Mouse (Mus musculus): Measurements from ENCODE around the gene Eif3i. TPM values are rescaled to one million over a fixed set of nuclear protein-coding genes. Genes with fewer than 3 reads are reported as not detected.
A peak's percentile ranks its signal among the peaks of the same experiment; 100 is the strongest.

Eif3i gene
- polyA plus RNA-seq, 1 experiment from 2014 or later: 284 TPM

GRCm38 (mm10) chr4:129565139-129565538 lies 35.3 kb downstream of the Eif3i start:
- WGBS: 82% methylated on average over 6 of the region's 6 CpGs
- no peak for DNase-seq (ENCODE audit: low spot score)
- no peaks in the 10 kb centered on the region for H3K27me3 ChIP-seq (ENCODE audit: control insufficient read depth, insufficient read depth, low read length)
- no peak for ATAC-seq (replicated peaks; ENCODE audit: insufficient number of reproducible peaks, low FRiP score, low TSS enrichment, low read depth)
- no peaks in the 10 kb centered on the region for H3K36me3 ChIP-seq (replicated peaks; ENCODE audit: control insufficient read depth, insufficient read depth, low read depth, low read length)
- no peak overlapping the region for H3K4me3 ChIP-seq (ENCODE audit: low read depth, low read length)
- H3K27ac ChIP-seq (replicated peaks; ENCODE audit: low read depth, low read length): no peak overlapping the region
- no peaks in the 10 kb centered on the region for H3K4me1 ChIP-seq (ENCODE audit: control insufficient read depth, insufficient read depth, low read length)
- no peaks in the 10 kb centered on the region for H3K9me3 ChIP-seq (replicated peaks; ENCODE audit: control insufficient read depth, low read length)
- H3K4me2 ChIP-seq (ENCODE audit: low read depth, low read length): no peak overlapping the region
- H3K9ac ChIP-seq (replicated peaks; ENCODE audit: low read length): no peak overlapping the region

- Histone ChIP-seq H3K4me2 (ENCODE audit: low read depth, low read length) (no peak overlapping the region), H3K9ac (replicated peaks; ENCODE audit: low read length) (no peak overlapping the region), H3K27ac (replicated peaks; ENCODE audit: low read depth, low read length) (no peak overlapping the region), H3K4me1 (ENCODE audit: control insufficient read depth, insufficient read depth, low read length) (no peaks in the 10 kb centered on the region), H3K27me3 (ENCODE audit: control insufficient read depth, insufficient read depth, low read length) (no peaks in the 10 kb centered on the region), H3K4me3 (ENCODE audit: low read depth, low read length) (no peak overlapping the region), H3K9me3 (replicated peaks; ENCODE audit: control insufficient read depth, low read length) (no peaks in the 10 kb centered on the region), H3K36me3 (replicated peaks; ENCODE audit: control insufficient read depth, insufficient read depth, low read depth, low read length) (no peaks in the 10 kb centered on the region)
- DNase-seq (ENCODE audit: low spot score): peak; percentile 55
- WGBS: 36% methylated on average over 8 of the region's 8 CpGs
- ATAC-seq (replicated peaks; ENCODE audit: insufficient number of reproducible peaks, low FRiP score, low TSS enrichment, low read depth): no peak
Observed at GRCm38 (mm10) chr4:129563718-129564117, 36.7 kb downstream of the Eif3i start.

GRCm38 (mm10) chr4:129561184-129561583 lies 39.3 kb downstream of the Eif3i start:
- Histone ChIP-seq H3K9me3 (replicated peaks; ENCODE audit: control insufficient read depth, low read length) (no peaks in the 10 kb centered on the region), H3K4me1 (ENCODE audit: control insufficient read depth, insufficient read depth, low read length) (no peaks in the 10 kb centered on the region), H3K27me3 (ENCODE audit: control insufficient read depth, insufficient read depth, low read length) (no peaks in the 10 kb centered on the region), H3K36me3 (replicated peaks; ENCODE audit: control insufficient read depth, insufficient read depth, low read depth, low read length) (no peaks in the 10 kb centered on the region), H3K9ac (replicated peaks; ENCODE audit: low read length) (no peak overlapping the region), H3K4me3 (ENCODE audit: low read depth, low read length) (no peak overlapping the region), H3K27ac (replicated peaks; ENCODE audit: low read depth, low read length) (no peak overlapping the region), H3K4me2 (ENCODE audit: low read depth, low read length) (no peak overlapping the region)
- WGBS: 91% methylated on average over 5 of the region's 5 CpGs
- DNase-seq (ENCODE audit: low spot score) (no peak), ATAC-seq (replicated peaks; ENCODE audit: insufficient number of reproducible peaks, low FRiP score, low TSS enrichment, low read depth) (no peak)

- H3K9ac ChIP-seq (replicated peaks; ENCODE audit: low read length): no peak overlapping the region
- no peaks in the 10 kb centered on the region for H3K27me3 ChIP-seq (ENCODE audit: control insufficient read depth, insufficient read depth, low read length)
- WGBS: 83% methylated on average over 12 of the region's 12 CpGs
- no peaks in the 10 kb centered on the region for H3K9me3 ChIP-seq (replicated peaks; ENCODE audit: control insufficient read depth, low read length)
- no peak overlapping the region for H3K27ac ChIP-seq (replicated peaks; ENCODE audit: low read depth, low read length)
- DNase-seq (ENCODE audit: low spot score) (no peak), ATAC-seq (replicated peaks; ENCODE audit: insufficient number of reproducible peaks, low FRiP score, low TSS enrichment, low read depth) (no peak)
- no peak overlapping the region for H3K4me3 ChIP-seq (ENCODE audit: low read depth, low read length)
- H3K4me2 ChIP-seq (ENCODE audit: low read depth, low read length): no peak overlapping the region
- H3K36me3 ChIP-seq (replicated peaks; ENCODE audit: control insufficient read depth, insufficient read depth, low read depth, low read length): no peaks in the 10 kb centered on the region
- no peaks in the 10 kb centered on the region for H3K4me1 ChIP-seq (ENCODE audit: control insufficient read depth, insufficient read depth, low read length)
Observed at GRCm38 (mm10) chr4:129558321-129558955, 42.0 kb downstream of the Eif3i start.

- H3K4me1 ChIP-seq (ENCODE audit: control insufficient read depth, insufficient read depth, low read length): no peaks in the 10 kb centered on the region
- DNase-seq (ENCODE audit: low spot score) (no peak), ATAC-seq (replicated peaks; ENCODE audit: insufficient number of reproducible peaks, low FRiP score, low TSS enrichment, low read depth) (no peak)
- H3K36me3 ChIP-seq (replicated peaks; ENCODE audit: control insufficient read depth, insufficient read depth, low read depth, low read length): no peaks in the 10 kb centered on the region
- H3K9ac ChIP-seq (replicated peaks; ENCODE audit: low read length): peak overlapping the region; percentile 33; the same call in 1 of the 2 replicates
- H3K4me2 ChIP-seq (ENCODE audit: low read depth, low read length): no peak overlapping the region; the same call in 1 of the 2 replicates
- no peak overlapping the region for H3K4me3 ChIP-seq (ENCODE audit: low read depth, low read length)
- 61% methylated on average over 9 of the region's 9 CpGs for WGBS
- no peak overlapping the region for H3K27ac ChIP-seq (replicated peaks; ENCODE audit: low read depth, low read length)
- H3K9me3 ChIP-seq (replicated peaks; ENCODE audit: control insufficient read depth, low read length): no peaks in the 10 kb centered on the region
- no peaks in the 10 kb centered on the region for H3K27me3 ChIP-seq (ENCODE audit: control insufficient read depth, insufficient read depth, low read length)
Observed at GRCm38 (mm10) chr4:129557256-129557808, 43.1 kb downstream of the Eif3i start.

GRCm38 (mm10) chr4:129556532-129557223 lies 43.8 kb downstream of the Eif3i start:
- ATAC-seq (replicated peaks; ENCODE audit: insufficient number of reproducible peaks, low FRiP score, low TSS enrichment, low read depth): peak; percentile 35
- H3K27ac ChIP-seq (replicated peaks; ENCODE audit: low read depth, low read length): no peak overlapping the region
- DNase-seq (ENCODE audit: low spot score): peak; percentile 95
- peak overlapping the region; percentile 82 for H3K4me2 ChIP-seq (ENCODE audit: low read depth, low read length)
- H3K27me3 ChIP-seq (ENCODE audit: control insufficient read depth, insufficient read depth, low read length): no peaks in the 10 kb centered on the region
- H3K9ac ChIP-seq (replicated peaks; ENCODE audit: low read length): peak overlapping the region; percentile 65
- no peaks in the 10 kb centered on the region for H3K9me3 ChIP-seq (replicated peaks; ENCODE audit: control insufficient read depth, low read length)
- no peaks in the 10 kb centered on the region for H3K4me1 ChIP-seq (ENCODE audit: control insufficient read depth, insufficient read depth, low read length)
- peak overlapping the region; percentile 51 for H3K4me3 ChIP-seq (ENCODE audit: low read depth, low read length)
- H3K36me3 ChIP-seq (replicated peaks; ENCODE audit: control insufficient read depth, insufficient read depth, low read depth, low read length): no peaks in the 10 kb centered on the region
- WGBS: 8% methylated on average over 33 of the region's 33 CpGs

- no peak overlapping the region for H3K27ac ChIP-seq (replicated peaks; ENCODE audit: low read depth, low read length)
- H3K27me3 ChIP-seq (ENCODE audit: control insufficient read depth, insufficient read depth, low read length): no peaks in the 10 kb centered on the region
- H3K36me3 ChIP-seq (replicated peaks; ENCODE audit: control insufficient read depth, insufficient read depth, low read depth, low read length): no peaks in the 10 kb centered on the region
- H3K4me3 ChIP-seq (ENCODE audit: low read depth, low read length): peak overlapping the region; percentile 51
- H3K9ac ChIP-seq (replicated peaks; ENCODE audit: low read length): peak overlapping the region; percentile 65
- under 1% methylated on average over 24 of the region's 24 CpGs for WGBS
- no peaks in the 10 kb centered on the region for H3K9me3 ChIP-seq (replicated peaks; ENCODE audit: control insufficient read depth, low read length)
- H3K4me2 ChIP-seq (ENCODE audit: low read depth, low read length): peak overlapping the region; percentile 82
- no peaks in the 10 kb centered on the region for H3K4me1 ChIP-seq (ENCODE audit: control insufficient read depth, insufficient read depth, low read length)
- DNase-seq (ENCODE audit: low spot score) (no peak), ATAC-seq (replicated peaks; ENCODE audit: insufficient number of reproducible peaks, low FRiP score, low TSS enrichment, low read depth) (peak; percentile 44; the same call in 1 of the 2 replicates)
Observed at GRCm38 (mm10) chr4:129555862-129556531, 44.5 kb downstream of the Eif3i start.

All from embryonic facial prominence, embryonic 11.5 days (tissue).